Mouse (Mus musculus) cortical plate, adult 2 months (tissue): ENCODE results near the gene Hist1h2ao. TPM values are rescaled to one million over a fixed set of nuclear protein-coding genes. Genes with fewer than 3 reads are reported as not detected.
"Not testable (repeated sequence)": the region's sequence is repeated elsewhere in the genome, so short reads cannot be mapped to it uniquely, and the experiment has no call there.

Experiments
- H3K27ac ChIP-seq: fragments of 200-500 bp; 2 replicates; pipeline ENCODE4 v1.5.1; 2012; ENCODE audit warnings: low read length, control low read depth, inconsistent platforms; ENCODE audit not compliant: insufficient read depth
- H3K4me1 ChIP-seq: fragments of 200-500 bp; 2 replicates; pipeline ENCODE4 v1.6.1; 2011; ENCODE audit warnings: low read length; ENCODE audit not compliant: control insufficient read depth, insufficient read depth
- H3K4me3 ChIP-seq: fragments of 200-500 bp; 2 replicates; pipeline ENCODE4 v1.5.1; 2011; ENCODE audit warnings: mild to moderate bottlenecking, low read length, control low read depth; ENCODE audit not compliant: insufficient read depth
- CTCF ChIP-seq: fragments of 200-500 bp; IDR thresholded peaks from 2 replicates; pipeline ENCODE4 v1.5.1; 2011; ENCODE audit warnings: mild to moderate bottlenecking, control low read depth, low read length; ENCODE audit not compliant: insufficient read depth; ENCODE audit errors: extremely low read depth
- POLR2A ChIP-seq: fragments of 200-500 bp; IDR thresholded peaks from 2 replicates; pipeline ENCODE4 v1.6.1; 2011; ENCODE audit warnings: mild to moderate bottlenecking, low read length, control low read depth; ENCODE audit not compliant: insufficient read depth; ENCODE audit errors: extremely low read depth
- polyA plus RNA-seq: library from polyadenylated mRNA; depleted of rRNA; stranded (reverse); fragments of >200 nt; gene quantifications from 2 replicates; pipeline ENCODE4 v1.2.3, GENCODE M21; 2012

Gene Hist1h2ao
- polyA plus RNA-seq, 1 experiment = not detected

DNA sequence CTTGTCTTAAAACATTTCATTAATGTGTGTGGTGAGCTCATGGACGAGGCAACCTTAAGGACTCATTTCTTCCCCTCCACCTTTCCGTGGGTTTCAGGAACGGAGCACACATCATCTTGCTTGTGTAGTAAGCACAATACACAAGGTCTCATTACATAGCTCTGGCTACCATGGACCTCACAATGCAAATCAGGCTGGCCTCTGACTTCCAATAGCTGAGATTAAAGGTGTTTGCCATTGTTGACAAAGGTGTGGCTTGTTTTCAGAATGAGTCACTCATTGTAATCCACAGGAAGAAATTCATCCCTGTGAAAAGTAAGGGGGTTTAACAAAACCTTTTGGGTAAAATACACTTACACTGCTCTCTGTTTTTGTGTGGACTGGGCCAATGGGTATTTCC lies 18.2 kb downstream of the Hist1h2ao start:
- Histone ChIP-seq H3K27ac (no peak overlapping the region), H3K4me1 (no peaks in the 10 kb centered on the region), H3K4me3 (no peak overlapping the region)
- TF ChIP-seq POLR2A (no peak), CTCF (no peak)

DNA sequence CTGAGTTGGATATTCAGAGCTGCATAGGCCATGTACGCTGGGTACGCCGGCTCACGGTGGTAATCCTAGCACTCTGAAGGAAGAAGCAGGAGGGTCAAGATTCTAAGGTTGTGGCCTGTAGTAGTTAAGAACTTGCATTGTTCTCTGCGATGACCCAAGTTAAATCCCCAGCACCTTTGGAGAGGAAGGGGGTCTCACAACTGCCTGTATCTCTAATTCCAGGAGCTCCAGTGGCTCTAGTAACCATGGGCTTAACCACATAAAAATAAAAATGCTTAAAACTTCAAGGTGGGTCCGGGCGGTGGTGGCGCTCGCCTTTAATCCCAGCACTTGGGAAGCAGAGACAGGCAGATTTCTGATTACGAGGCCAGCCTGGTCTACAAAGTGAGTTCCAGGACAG lies 20.1 kb downstream of the Hist1h2ao start:
- H3K27ac ChIP-seq = no peak overlapping the region
- TF ChIP-seq POLR2A = no peak
- TF ChIP-seq CTCF = no peak
- H3K4me3 ChIP-seq = no peak overlapping the region
- H3K4me1 ChIP-seq = no peaks in the 10 kb centered on the region

DNA sequence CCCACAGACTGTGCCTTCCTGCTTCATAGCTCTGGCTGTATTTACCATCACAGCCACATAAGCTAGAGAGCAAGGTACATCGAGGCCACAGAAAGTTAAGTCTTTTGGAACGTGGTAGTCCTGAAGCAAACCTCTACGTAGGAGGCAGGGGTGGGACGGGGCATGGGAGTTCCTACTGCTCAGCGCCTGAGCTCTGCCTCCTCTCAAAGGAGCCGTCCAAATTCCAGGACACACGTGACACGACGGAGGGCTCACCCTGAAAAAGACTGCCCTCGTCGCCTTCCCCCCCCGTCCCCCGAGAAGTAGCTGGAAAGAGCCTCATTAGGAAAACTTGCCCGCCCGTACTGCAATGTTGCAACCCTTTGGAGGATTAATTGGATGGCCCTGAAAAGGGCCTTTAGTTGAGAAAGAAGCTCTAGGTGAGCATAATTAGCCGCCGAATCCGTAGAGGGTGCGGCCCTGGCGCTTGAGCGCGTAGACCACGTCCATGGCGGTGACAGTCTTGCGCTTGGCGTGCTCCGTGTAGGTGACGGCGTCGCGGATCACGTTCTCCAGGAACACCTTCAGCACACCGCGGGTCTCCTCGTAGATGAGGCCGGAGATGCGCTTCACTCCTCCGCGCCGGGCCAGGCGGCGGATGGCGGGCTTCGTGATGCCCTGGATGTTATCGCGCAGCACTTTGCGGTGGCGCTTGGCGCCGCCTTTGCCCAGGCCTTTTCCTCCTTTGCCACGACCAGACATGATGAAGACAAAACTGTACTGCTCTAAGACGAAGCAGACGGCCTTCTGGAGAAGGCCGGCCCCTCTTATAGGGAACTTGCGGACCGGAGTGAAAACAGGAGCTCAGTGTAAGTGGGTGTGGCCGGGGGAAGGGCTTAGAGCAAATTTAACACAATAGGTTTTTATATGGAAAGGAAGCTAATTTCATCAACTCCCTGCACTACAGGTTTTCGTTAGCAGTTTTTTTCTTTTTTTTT lies 21.4 kb downstream of the Hist1h2ao start, which contains the start of gene Hist1h4n:
Hist1h4n (minus strand) TSS at position 779 of the 977 bp plus-strand sequence.
- not testable (repeated sequence) for H3K4me1 ChIP-seq, H3K27ac ChIP-seq
- peak; percentile 62 for TF ChIP-seq POLR2A
- H3K4me3 ChIP-seq = peak within 1 kb of the TSS; percentile 31; the same call in 1 of the 2 replicates

DNA sequence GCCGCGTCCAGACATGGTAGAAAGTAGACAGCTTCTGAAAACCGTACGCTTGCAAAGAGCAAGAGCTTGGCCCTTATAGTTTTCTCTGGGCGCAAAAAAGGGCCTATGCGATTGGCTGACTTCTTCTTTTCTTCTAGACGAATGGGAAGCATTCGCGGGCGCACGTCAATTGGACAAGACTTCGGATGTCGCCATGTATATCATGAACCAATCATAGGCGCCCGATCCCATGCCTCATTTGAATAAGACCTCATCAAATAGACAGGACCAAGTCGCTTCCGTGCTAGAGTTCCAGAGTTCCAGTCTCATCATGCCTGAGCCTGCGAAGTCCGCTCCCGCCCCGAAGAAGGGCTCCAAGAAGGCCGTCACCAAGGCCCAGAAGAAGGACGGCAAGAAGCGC lies 23.2 kb downstream of the Hist1h2ao start, which contains the start of the genes Hist1h2ap and Hist1h2br:
Hist1h2ap (minus strand) TSS at position 47 of the 400 bp plus-strand sequence.
Hist1h2br (plus strand) TSS at position 283 of the 400 bp plus-strand sequence.
- H3K4me3 ChIP-seq, H3K27ac ChIP-seq, H3K4me1 ChIP-seq: not testable (repeated sequence)

DNA sequence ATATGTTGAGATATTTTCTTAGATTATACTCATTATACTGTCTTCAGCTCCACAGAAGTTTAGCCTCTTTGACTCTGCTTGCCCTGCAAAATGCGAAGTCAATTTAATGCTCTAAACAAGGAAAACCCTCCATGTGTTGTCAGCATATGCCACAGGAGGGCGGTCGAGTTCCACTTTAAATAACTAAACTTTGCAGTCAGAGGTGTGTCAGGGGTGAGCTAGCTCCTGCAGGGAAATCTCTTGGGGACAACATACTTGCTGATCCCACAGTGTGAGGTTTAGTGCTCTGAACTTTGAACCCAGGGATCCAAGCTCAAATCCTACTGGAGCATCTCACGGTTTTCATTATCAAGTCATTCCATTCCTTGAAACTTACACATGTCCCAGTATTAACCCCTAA lies 30.2 kb downstream of the Hist1h2ao start:
- not testable (repeated sequence) for H3K4me1 ChIP-seq, H3K4me3 ChIP-seq, H3K27ac ChIP-seq

DNA sequence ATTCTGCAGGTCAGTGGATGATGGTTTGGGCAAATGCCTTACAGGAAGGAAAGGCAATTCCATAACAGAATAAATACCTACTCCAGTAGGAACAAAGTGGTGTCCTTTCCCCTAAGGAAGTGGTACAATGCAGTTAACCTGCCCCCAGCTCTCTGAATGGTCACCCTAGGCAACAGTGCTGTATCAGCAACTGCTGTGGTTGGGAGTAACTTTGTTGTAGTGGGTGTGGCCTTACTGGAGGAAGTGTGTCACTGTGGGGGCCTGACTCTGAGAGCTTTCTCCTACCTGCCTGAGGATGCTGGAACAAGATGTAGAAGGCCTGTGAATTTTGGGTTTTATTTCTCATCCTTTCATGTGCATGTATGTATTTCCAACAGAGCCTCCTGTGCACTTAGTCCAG lies 36.1 kb downstream of the Hist1h2ao start:
- H3K4me3 ChIP-seq, H3K27ac ChIP-seq, H3K4me1 ChIP-seq: not testable (repeated sequence)

DNA sequence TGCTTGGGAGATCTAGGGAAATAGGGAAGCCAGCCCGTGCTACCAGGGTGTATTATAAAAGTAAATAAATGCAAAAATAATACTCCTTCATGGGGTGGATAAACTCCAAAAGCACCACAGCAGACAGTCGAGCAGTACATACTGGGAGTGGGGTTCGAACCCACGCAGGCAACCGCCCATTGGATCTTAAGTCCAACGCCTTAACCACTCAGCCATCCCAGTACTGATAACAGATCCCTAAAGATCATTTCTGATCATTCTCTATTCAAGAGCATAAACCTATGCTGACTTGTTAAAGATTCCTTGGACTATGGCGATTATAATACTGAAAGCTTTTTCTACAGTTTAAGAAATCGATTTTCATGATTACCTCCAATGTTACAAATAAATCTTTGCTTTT lies 37.6 kb downstream of the Hist1h2ao start:
- Histone ChIP-seq H3K27ac (no peak overlapping the region), H3K4me3 (no peak overlapping the region), H3K4me1 (no peaks in the 10 kb centered on the region)
- TF ChIP-seq CTCF (no peak), POLR2A (no peak)

DNA sequence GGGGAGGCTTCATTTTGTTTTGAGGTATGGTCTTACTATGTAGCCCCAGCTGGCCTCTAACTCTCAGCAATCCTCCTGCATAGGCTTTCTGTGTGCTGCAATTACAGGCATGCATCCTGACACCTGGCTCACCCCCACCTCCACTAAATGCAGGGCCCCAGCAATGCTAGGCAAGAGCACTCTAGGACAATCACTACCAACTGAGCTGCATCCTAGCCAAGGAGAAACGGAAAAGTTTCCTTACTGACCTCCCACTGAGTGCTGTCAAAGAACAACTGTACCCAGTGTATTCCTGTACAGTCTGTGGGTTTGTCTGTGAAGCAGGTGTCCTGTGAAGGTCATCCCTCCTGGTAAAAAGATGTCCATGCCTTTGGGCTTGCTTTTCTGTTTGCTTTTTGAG lies 40.4 kb downstream of the Hist1h2ao start:
- H3K4me3 ChIP-seq, H3K4me1 ChIP-seq: not testable (repeated sequence)

DNA sequence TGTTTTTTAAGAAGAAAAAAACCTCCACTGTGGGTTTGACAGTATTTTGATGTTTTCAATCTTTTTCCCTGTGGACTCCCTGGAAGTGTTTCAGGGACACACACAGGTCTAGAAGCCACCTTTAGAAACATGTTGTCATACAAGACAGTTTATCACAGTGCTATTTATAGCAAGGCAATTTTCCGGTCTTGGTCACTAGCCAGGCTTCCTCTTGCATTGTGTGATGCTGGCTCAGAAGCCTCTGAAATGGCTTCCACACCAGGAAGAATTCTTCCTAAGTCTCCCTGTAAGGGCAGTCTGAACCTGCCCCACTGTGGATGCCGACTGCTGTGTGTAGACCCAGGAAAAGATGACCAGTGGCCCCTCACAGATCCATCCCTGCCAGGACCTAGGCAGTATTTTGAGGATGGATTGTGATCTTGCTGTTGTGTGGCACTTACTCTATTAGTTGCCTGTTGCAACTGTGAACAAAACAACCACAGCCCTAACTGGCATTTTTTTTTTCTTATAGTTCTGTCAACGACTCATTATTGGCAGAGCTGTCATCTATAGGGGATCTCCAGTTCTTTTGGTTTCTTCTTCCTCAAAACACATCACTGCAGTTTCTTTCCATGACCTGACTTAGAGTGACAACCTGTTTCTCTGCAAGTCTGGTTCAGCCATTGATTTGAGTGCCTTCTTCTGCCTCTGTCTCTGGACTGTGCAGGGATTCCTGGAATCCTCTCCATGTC lies 42.1 kb downstream of the Hist1h2ao start:
- no peaks in the 10 kb centered on the region for H3K4me1 ChIP-seq
- H3K4me3 ChIP-seq = no peak overlapping the region
- TF ChIP-seq POLR2A (no peak), CTCF (no peak)

More for the DNA sequence above, 40.4 kb downstream of the Hist1h2ao start:
- not testable (repeated sequence) for H3K27ac ChIP-seq

DNA sequence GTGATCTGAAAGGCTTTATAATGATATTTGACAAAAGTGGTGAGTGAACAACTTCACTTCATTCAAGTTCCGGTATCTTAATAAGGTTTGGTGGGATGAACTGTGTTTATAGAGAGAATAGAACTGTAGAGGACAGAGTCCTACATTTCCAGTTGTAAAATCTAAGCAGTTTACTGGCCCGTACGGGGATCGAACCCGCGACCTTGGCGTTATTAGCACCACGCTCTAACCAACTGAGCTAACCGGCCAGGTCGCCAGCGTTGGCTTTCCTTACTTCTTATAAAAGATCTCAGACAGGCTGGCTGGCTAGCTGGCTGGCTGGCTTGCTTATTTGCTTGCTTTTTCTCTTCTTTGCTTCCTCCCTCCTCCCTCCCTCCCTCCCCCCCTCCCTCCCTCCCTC lies 44.9 kb downstream of the Hist1h2ao start:
- Histone ChIP-seq H3K4me1 (no peaks in the 10 kb centered on the region), H3K4me3 (peak overlapping the region; percentile 72), H3K27ac (no peak overlapping the region)
- TF ChIP-seq POLR2A (no peak), CTCF (no peak)

More for the DNA sequence above, 42.1 kb downstream of the Hist1h2ao start:
- no peak overlapping the region for H3K27ac ChIP-seq
